Mouse (Mus musculus) liver, embryonic 13.5 days (tissue): Measurements from ENCODE around the gene Cradd. TPM values are rescaled to one million over a fixed set of nuclear protein-coding genes. Genes with fewer than 3 reads are reported as not detected.

Source experiments
- ATAC-seq: fragments of 200-750 bp; cut with Nextera tagmentation; 2 replicates; pipeline ENCODE4 v1.8.0; 2017; ENCODE audit warnings: low read depth, mild to moderate bottlenecking, moderate number of reproducible peaks, moderate library complexity
- DNase-seq: peaks from one replicate; pipeline ENCODE4 v3.0.0; 2022
- H3K27ac ChIP-seq: fragments of 300-500 bp; sonication (generic); 2 replicates; pipeline ENCODE4 v1.5.1; 2015; ENCODE audit warnings: moderate library complexity, mild to moderate bottlenecking, inconsistent platforms
- H3K27me3 ChIP-seq: fragments of 300-500 bp; sonication (generic); 2 replicates; pipeline ENCODE4 v1.6.1; 2015; ENCODE audit warnings: mild to moderate bottlenecking, inconsistent platforms
- H3K36me3 ChIP-seq: fragments of 300-500 bp; sonication (generic); 2 replicates; pipeline ENCODE4 v1.6.1; 2015; ENCODE audit warnings: mild to moderate bottlenecking, inconsistent platforms
- H3K4me1 ChIP-seq: fragments of 300-500 bp; sonication (generic); replicated peaks from 2 replicates; pipeline ENCODE4 v1.6.1; 2015; ENCODE audit warnings: inconsistent platforms
- H3K4me2 ChIP-seq: fragments of 300-500 bp; sonication (generic); 2 replicates; pipeline ENCODE4 v1.6.1; 2015; ENCODE audit warnings: inconsistent platforms, mild to moderate bottlenecking, moderate library complexity
- H3K4me3 ChIP-seq: fragments of 300-500 bp; sonication (generic); replicated peaks from 2 replicates; pipeline ENCODE4 v1.5.1; 2015; ENCODE audit warnings: mild to moderate bottlenecking, inconsistent platforms
- H3K9ac ChIP-seq: fragments of 300-500 bp; sonication (generic); 2 replicates; pipeline ENCODE4 v1.6.1; 2015; ENCODE audit warnings: mild to moderate bottlenecking, inconsistent platforms
- H3K9me3 ChIP-seq: fragments of 300-500 bp; sonication (generic); replicated peaks from 2 replicates; pipeline ENCODE4 v1.6.1; 2016; ENCODE audit warnings: inconsistent platforms
- WGBS: fragments of 180-500 bp; shearing (Covaris S2); methylation state at CpG from one replicate; pipeline ENCODE4 v1.1.7; 2015; ENCODE audit not compliant: insufficient replicate concordance; 5-methylcytosine and 5-hydroxymethylcytosine counted together
- polyA plus RNA-seq: library from polyadenylated mRNA; unstranded; fragments of >200 nt; fragmentation: Nextera tagmentation; extraction: Ambion mirVana; gene quantifications from 2 replicates; pipeline ENCODE4 v1.2.1, GENCODE M21; 2015

Cradd gene
- polyA plus RNA-seq, 1 experiment from 2014 or later, result 3.3 TPM

DNA sequence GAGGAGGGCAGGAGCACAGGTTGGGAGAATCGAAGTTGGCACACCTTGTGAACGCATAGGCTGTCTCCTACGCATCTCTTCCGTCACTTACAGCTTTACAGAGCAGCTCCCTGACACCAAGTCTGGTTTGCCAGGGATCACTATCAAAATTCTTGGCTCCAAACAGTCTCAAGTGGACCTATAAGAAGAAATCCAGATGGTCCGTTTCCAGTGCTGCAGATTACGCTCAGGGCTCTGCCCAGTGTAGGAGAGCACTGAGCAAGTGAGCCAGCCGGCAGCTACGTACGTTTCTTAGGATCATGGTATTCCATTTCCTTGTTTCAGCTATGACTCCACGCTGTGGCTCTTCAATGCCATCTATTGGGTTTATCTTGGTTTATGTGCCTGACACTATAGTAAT is 90.9 kb downstream of the Cradd start:
- H3K4me1 ChIP-seq, result peaks cover 8% of the 10 kb centered on the region
- 72% methylated on average over 10 of the region's 10 CpGs for WGBS
- DNase-seq (no peak), ATAC-seq (no peak)
- H3K4me3 ChIP-seq, result no peak overlapping the region
- peak overlapping the region; percentile 25 for H3K27ac ChIP-seq
- no peaks in the 10 kb centered on the region for H3K27me3 ChIP-seq
- H3K36me3 ChIP-seq, result no peaks in the 10 kb centered on the region
- no peak overlapping the region for H3K4me2 ChIP-seq
- no peak overlapping the region for H3K9ac ChIP-seq
- H3K9me3 ChIP-seq, result no peaks in the 10 kb centered on the region

DNA sequence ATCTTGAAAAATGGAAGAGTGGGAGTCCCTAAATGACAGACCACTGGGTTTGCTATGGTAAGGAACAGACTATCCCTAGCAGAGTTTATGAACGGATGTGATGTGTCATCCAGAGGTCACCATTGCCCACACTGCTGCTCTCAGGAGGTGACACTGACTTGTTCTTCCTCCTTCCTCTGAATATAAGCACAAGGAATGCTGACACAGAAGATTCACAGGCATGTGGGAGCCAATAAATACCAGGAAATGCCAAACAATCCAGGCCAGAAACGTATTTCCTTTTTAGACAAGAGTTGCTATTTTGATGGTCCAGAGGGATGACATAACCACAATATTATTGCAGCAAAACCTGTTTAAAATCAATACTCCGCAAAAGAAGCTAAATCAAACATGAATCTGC is 91.4 kb downstream of the Cradd start:
- 0 out of 2 replicates have a peak, but pooled peaks have one; percentile 20 for ATAC-seq
- Histone ChIP-seq H3K36me3 (no peaks in the 10 kb centered on the region), H3K27ac (no peak overlapping the region), H3K9me3 (no peaks in the 10 kb centered on the region), H3K4me2 (no peak overlapping the region), H3K9ac (no peak overlapping the region), H3K27me3 (no peaks in the 10 kb centered on the region), H3K4me3 (no peak overlapping the region), H3K4me1 (peaks cover 8% of the 10 kb centered on the region)
- 42% methylated on average over 3 of the region's 3 CpGs for WGBS
- no peak for DNase-seq

GRCm38 (mm10) chr10:95228192-95228591 is 95.7 kb downstream of the Cradd start:
- H3K4me1 ChIP-seq, result no peaks in the 10 kb centered on the region
- no peaks in the 10 kb centered on the region for H3K36me3 ChIP-seq
- H3K27me3 ChIP-seq, result no peaks in the 10 kb centered on the region
- H3K9ac ChIP-seq, result no peak overlapping the region
- H3K27ac ChIP-seq, result no peak overlapping the region
- no peaks in the 10 kb centered on the region for H3K9me3 ChIP-seq
- 76% methylated on average over 6 of the region's 6 CpGs for WGBS
- H3K4me2 ChIP-seq, result no peak overlapping the region
- no peak overlapping the region for H3K4me3 ChIP-seq
- no peak for DNase-seq
- no peak for ATAC-seq

- H3K4me1 ChIP-seq, result no peaks in the 10 kb centered on the region
- no peak overlapping the region for H3K4me3 ChIP-seq
- DNase-seq (no peak), ATAC-seq (no peak)
- H3K9me3 ChIP-seq, result no peaks in the 10 kb centered on the region
- 36% methylated on average over 1 of the region's 1 CpGs for WGBS
- H3K27ac ChIP-seq, result no peak overlapping the region
- no peaks in the 10 kb centered on the region for H3K27me3 ChIP-seq
- H3K4me2 ChIP-seq, result no peak overlapping the region
- H3K36me3 ChIP-seq, result no peaks in the 10 kb centered on the region
- H3K9ac ChIP-seq, result no peak overlapping the region
Observed at GRCm38 (mm10) chr10:95227590-95227989, 96.3 kb downstream of the Cradd start.

GRCm38 (mm10) chr10:95226772-95227171 is 97.2 kb downstream of the Cradd start:
- no peak overlapping the region for H3K4me3 ChIP-seq
- H3K9me3 ChIP-seq, result no peaks in the 10 kb centered on the region
- H3K27me3 ChIP-seq, result no peaks in the 10 kb centered on the region
- 28% methylated on average over 4 of the region's 4 CpGs for WGBS
- H3K36me3 ChIP-seq, result no peaks in the 10 kb centered on the region
- DNase-seq, result no peak
- no peak overlapping the region for H3K4me2 ChIP-seq
- no peaks in the 10 kb centered on the region for H3K4me1 ChIP-seq
- no peak for ATAC-seq
- H3K27ac ChIP-seq, result no peak overlapping the region
- H3K9ac ChIP-seq, result no peak overlapping the region

GRCm38 (mm10) chr10:95225006-95225405 is 98.9 kb downstream of the Cradd start:
- H3K9me3 ChIP-seq, result no peaks in the 10 kb centered on the region
- no peaks in the 10 kb centered on the region for H3K27me3 ChIP-seq
- no peak overlapping the region for H3K27ac ChIP-seq
- 68% methylated on average over 4 of the region's 4 CpGs for whole genome bisulfite sequencing
- no peaks in the 10 kb centered on the region for H3K4me1 ChIP-seq
- DNase-seq, result no peak
- no peak for ATAC-seq
- H3K4me3 ChIP-seq, result no peak overlapping the region
- no peak overlapping the region for H3K9ac ChIP-seq
- H3K4me2 ChIP-seq, result no peak overlapping the region
- H3K36me3 ChIP-seq, result no peaks in the 10 kb centered on the region

DNA sequence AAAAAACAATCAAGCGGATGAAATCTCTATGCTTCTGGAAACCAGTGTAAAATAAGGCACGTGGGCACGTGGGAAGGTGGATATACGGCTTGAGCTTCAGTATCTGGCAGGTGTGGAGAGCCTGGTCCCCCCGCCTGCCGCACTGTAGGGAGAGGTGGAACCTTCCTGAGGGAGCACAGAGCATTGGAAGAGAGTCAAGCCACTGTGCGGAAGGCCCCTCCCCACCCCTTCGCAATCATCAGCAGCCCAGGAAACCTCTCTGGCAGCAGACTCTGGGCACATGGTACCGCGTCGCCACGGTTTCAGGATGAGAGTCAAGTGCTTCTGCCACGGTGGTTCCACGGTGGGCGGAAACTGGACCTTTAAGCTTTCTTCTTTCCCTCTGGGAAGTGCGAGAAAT is 100.7 kb downstream of the Cradd start:
- DNase-seq, result no peak
- no peak for ATAC-seq
- H3K27me3 ChIP-seq, result no peaks in the 10 kb centered on the region

GRCm38 (mm10) chr10:95221914-95222313 is 102.0 kb downstream of the Cradd start:
- H3K9me3 ChIP-seq, result no peaks in the 10 kb centered on the region
- H3K4me2 ChIP-seq, result no peak overlapping the region
- ATAC-seq (no peak), DNase-seq (no peak)
- no peak overlapping the region for H3K9ac ChIP-seq
- no peaks in the 10 kb centered on the region for H3K4me1 ChIP-seq
- no peak overlapping the region for H3K27ac ChIP-seq
- no peak overlapping the region for H3K4me3 ChIP-seq
- H3K36me3 ChIP-seq, result no peaks in the 10 kb centered on the region
- WGBS, result 74% methylated on average over 9 of the region's 9 CpGs
- no peaks in the 10 kb centered on the region for H3K27me3 ChIP-seq

More for the DNA sequence above, 100.7 kb downstream of the Cradd start:
- H3K4me2 ChIP-seq, result no peak overlapping the region
- H3K27ac ChIP-seq, result no peak overlapping the region
- no peak overlapping the region for H3K4me3 ChIP-seq
- H3K4me1 ChIP-seq, result no peaks in the 10 kb centered on the region
- H3K36me3 ChIP-seq, result no peaks in the 10 kb centered on the region
- H3K9ac ChIP-seq, result no peak overlapping the region
- no peaks in the 10 kb centered on the region for H3K9me3 ChIP-seq
- 70% methylated on average over 16 of the region's 16 CpGs for WGBS

- no peaks in the 10 kb centered on the region for H3K9me3 ChIP-seq
- no peak for DNase-seq
- no peak overlapping the region for H3K4me2 ChIP-seq
- H3K9ac ChIP-seq, result no peak overlapping the region
- no peaks in the 10 kb centered on the region for H3K27me3 ChIP-seq
- no peak for ATAC-seq
- H3K36me3 ChIP-seq, result no peaks in the 10 kb centered on the region
- no peaks in the 10 kb centered on the region for H3K4me1 ChIP-seq
- H3K27ac ChIP-seq, result no peak overlapping the region
- no peak overlapping the region for H3K4me3 ChIP-seq
- 58% methylated on average over 3 of the region's 3 CpGs for WGBS
Observed at GRCm38 (mm10) chr10:95220536-95220935, 103.4 kb downstream of the Cradd start.

- WGBS, result 70% methylated on average over 9 of the region's 9 CpGs
- DNase-seq, result no peak
- no peak overlapping the region for H3K9ac ChIP-seq
- no peak overlapping the region for H3K27ac ChIP-seq
- H3K9me3 ChIP-seq, result no peaks in the 10 kb centered on the region
- no peaks in the 10 kb centered on the region for H3K27me3 ChIP-seq
- no peaks in the 10 kb centered on the region for H3K4me1 ChIP-seq
- H3K4me3 ChIP-seq, result no peak overlapping the region
- H3K4me2 ChIP-seq, result no peak overlapping the region
- H3K36me3 ChIP-seq, result no peaks in the 10 kb centered on the region
- no peak for ATAC-seq
Observed at GRCm38 (mm10) chr10:95218683-95219060, 105.3 kb downstream of the Cradd start.

- DNase-seq (no peak), ATAC-seq (no peak)
- no peaks in the 10 kb centered on the region for H3K36me3 ChIP-seq
- no peak overlapping the region for H3K4me2 ChIP-seq
- no peak overlapping the region for H3K9ac ChIP-seq
- H3K9me3 ChIP-seq, result no peaks in the 10 kb centered on the region
- WGBS, result 49% methylated on average over 18 of the region's 18 CpGs
- H3K27me3 ChIP-seq, result no peaks in the 10 kb centered on the region
- H3K4me1 ChIP-seq, result no peaks in the 10 kb centered on the region
- H3K4me3 ChIP-seq, result no peak overlapping the region
- H3K27ac ChIP-seq, result no peak overlapping the region
Observed at GRCm38 (mm10) chr10:95217956-95218682, 105.8 kb downstream of the Cradd start.

GRCm38 (mm10) chr10:95215324-95215723 is 108.6 kb downstream of the Cradd start:
- H3K27ac ChIP-seq, result no peak overlapping the region
- WGBS, result 87% methylated on average over 15 of the region's 15 CpGs
- DNase-seq, result no peak
- no peak overlapping the region for H3K4me3 ChIP-seq
- H3K36me3 ChIP-seq, result no peaks in the 10 kb centered on the region
- peaks cover 8% of the 10 kb centered on the region for H3K4me1 ChIP-seq
- H3K4me2 ChIP-seq, result no peak overlapping the region
- no peak overlapping the region for H3K9ac ChIP-seq
- ATAC-seq, result no peak
- H3K27me3 ChIP-seq, result no peaks in the 10 kb centered on the region
- no peaks in the 10 kb centered on the region for H3K9me3 ChIP-seq
